Mouse (Mus musculus) lung, embryonic 16.5 days (tissue): ENCODE results near the gene Lhcgr. TPM values are rescaled to one million over a fixed set of nuclear protein-coding genes. Genes with fewer than 3 reads are reported as not detected.
A peak's percentile ranks its signal among the peaks of the same experiment; 100 is the strongest.

ENCODE experiments used
- ATAC-seq: fragments of 200-750 bp; cut with Nextera tagmentation; 2 replicates; pipeline ENCODE4 v1.8.0; 2017; ENCODE audit warnings: low read depth, mild to moderate bottlenecking, moderate library complexity
- H3K27ac ChIP-seq: fragments of 300-500 bp; sonication (generic); 2 replicates; pipeline ENCODE4 v1.5.1; 2014; ENCODE audit warnings: mild to moderate bottlenecking, control low read depth, low read length
- H3K27me3 ChIP-seq: fragments of 300-500 bp; sonication (generic); 2 replicates; pipeline ENCODE4 v1.6.1; 2014; ENCODE audit warnings: low read depth, low read length, mixed read lengths; ENCODE audit not compliant: control insufficient read depth, insufficient read depth
- H3K36me3 ChIP-seq: fragments of 300-500 bp; sonication (generic); 2 replicates; pipeline ENCODE4 v1.6.1; 2014; ENCODE audit warnings: low read length; ENCODE audit not compliant: control insufficient read depth, insufficient read depth
- H3K4me1 ChIP-seq: fragments of 300-500 bp; sonication (generic); replicated peaks from 2 replicates; pipeline ENCODE4 v1.6.1; 2014; ENCODE audit warnings: low read length, mixed read lengths; ENCODE audit not compliant: control insufficient read depth, insufficient read depth
- H3K4me2 ChIP-seq: fragments of 300-500 bp; sonication (generic); 2 replicates; pipeline ENCODE4 v1.6.1; 2014; ENCODE audit warnings: low read depth, low read length, control low read depth
- H3K4me3 ChIP-seq: fragments of 300-500 bp; sonication (generic); 2 replicates; pipeline ENCODE4 v1.5.1; 2014; ENCODE audit warnings: mild to moderate bottlenecking, low read length, control low read depth
- H3K9ac ChIP-seq: fragments of 300-500 bp; sonication (generic); 2 replicates; pipeline ENCODE4 v1.6.1; 2014; ENCODE audit warnings: low read length, control low read depth
- H3K9me3 ChIP-seq: fragments of 300-500 bp; sonication (generic); 2 replicates; pipeline ENCODE4 v1.6.1; 2016; ENCODE audit warnings: low read length; ENCODE audit not compliant: control insufficient read depth
- WGBS: fragments of 180-500 bp; shearing (Covaris S2); extraction: QIAGEN DNeasy Blood & Tissue Kit; methylation state at CpG from one replicate; pipeline ENCODE4 v1.1.7; 2014; 5-methylcytosine and 5-hydroxymethylcytosine counted together
- polyA plus RNA-seq: library from polyadenylated mRNA; unstranded; fragments of >200 nt; fragmentation: Nextera tagmentation; extraction: Ambion mirVana; gene quantifications from 2 replicates; pipeline ENCODE4 v1.2.1, GENCODE M21; 2015

The Lhcgr gene
- polyA plus RNA-seq, 1 experiment from 2014 or later: 0.38 TPM

DNA sequence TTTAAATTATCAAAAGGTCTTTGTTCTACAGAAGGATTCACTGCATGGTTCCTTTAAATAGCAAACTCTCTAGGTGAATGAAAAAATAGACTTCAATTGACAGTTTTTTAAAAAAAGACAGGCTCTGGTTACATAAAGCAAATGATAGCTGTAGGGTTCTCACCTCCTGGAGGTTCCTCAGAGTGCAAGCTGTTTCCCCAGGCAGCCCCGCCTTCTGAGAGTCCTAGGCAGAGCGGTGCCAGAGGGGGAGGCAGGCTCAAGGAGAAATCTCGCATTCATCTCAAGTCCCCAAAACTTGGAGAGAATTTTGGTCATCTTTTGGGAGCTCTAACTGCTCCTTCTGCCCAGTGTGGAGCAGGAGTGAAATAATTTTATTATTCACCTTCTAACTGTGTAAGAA lies 12.6 kb downstream of the Lhcgr start:
- no peaks in the 10 kb centered on the region for H3K4me1 ChIP-seq
- no peak overlapping the region for H3K27ac ChIP-seq
- ATAC-seq: no peak
- H3K4me2 ChIP-seq: no peak overlapping the region
- H3K27me3 ChIP-seq: no peaks in the 10 kb centered on the region
- H3K36me3 ChIP-seq: no peaks in the 10 kb centered on the region
- no peak overlapping the region for H3K4me3 ChIP-seq
- no peaks in the 10 kb centered on the region for H3K9me3 ChIP-seq
- 29% methylated on average over 3 of the region's 3 CpGs for WGBS
- H3K9ac ChIP-seq: no peak overlapping the region

- no peak for ATAC-seq
- no peak overlapping the region for H3K9ac ChIP-seq
These were observed 17.7 kb downstream of the Lhcgr start for GRCm38 (mm10) chr17:88774103-88774526.

DNA sequence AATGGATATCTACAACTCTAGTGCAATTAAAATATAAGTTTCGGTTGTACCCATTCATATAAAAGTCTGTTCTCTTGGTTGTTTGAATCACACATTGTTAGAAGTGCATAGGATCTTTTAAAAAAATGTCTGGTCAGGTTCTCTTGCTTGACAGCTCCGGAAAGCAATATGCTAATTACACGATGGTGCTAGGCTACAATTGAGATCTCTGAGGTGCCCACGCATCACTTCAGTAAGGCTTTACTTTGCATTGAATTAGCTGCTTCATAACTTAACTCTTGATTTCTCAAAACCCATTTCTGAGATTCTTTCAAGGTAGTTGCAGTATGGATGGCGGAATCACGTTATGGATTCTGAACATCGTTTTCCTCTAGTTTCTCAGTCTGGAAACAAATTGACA lies 21.7 kb downstream of the Lhcgr start:
- Histone ChIP-seq H3K4me1 (no peaks in the 10 kb centered on the region), H3K9ac (no peak overlapping the region), H3K4me2 (no peak overlapping the region), H3K36me3 (no peaks in the 10 kb centered on the region), H3K27me3 (no peaks in the 10 kb centered on the region), H3K27ac (no peak overlapping the region), H3K4me3 (no peak overlapping the region), H3K9me3 (no peaks in the 10 kb centered on the region)
- 83% methylated on average over 7 of the region's 7 CpGs for WGBS
- no peak for ATAC-seq

More at GRCm38 (mm10) chr17:88774103-88774526, 17.7 kb downstream of the Lhcgr start:
- Histone ChIP-seq H3K4me1 (no peaks in the 10 kb centered on the region), H3K9me3 (no peaks in the 10 kb centered on the region), H3K4me3 (no peak overlapping the region), H3K4me2 (no peak overlapping the region), H3K27ac (no peak overlapping the region), H3K36me3 (no peaks in the 10 kb centered on the region), H3K27me3 (no peaks in the 10 kb centered on the region)
- WGBS: 22% methylated on average over 9 of the region's 9 CpGs

- Histone ChIP-seq H3K4me2 (no peak overlapping the region), H3K27me3 (no peaks in the 10 kb centered on the region), H3K9me3 (no peaks in the 10 kb centered on the region), H3K4me1 (no peaks in the 10 kb centered on the region), H3K36me3 (no peaks in the 10 kb centered on the region), H3K27ac (no peak overlapping the region), H3K4me3 (no peak overlapping the region), H3K9ac (no peak overlapping the region)
- WGBS: 52% methylated on average over 2 of the region's 2 CpGs
- peak; percentile 28; the same call in 1 of the 2 replicates for ATAC-seq
These were observed 22.4 kb downstream of the Lhcgr start for GRCm38 (mm10) chr17:88769283-88769859.

- H3K27ac ChIP-seq: no peak overlapping the region
- H3K9me3 ChIP-seq: no peaks in the 10 kb centered on the region
- H3K4me2 ChIP-seq: no peak overlapping the region
- 82% methylated on average over 6 of the region's 6 CpGs for WGBS
- no peaks in the 10 kb centered on the region for H3K36me3 ChIP-seq
- no peak overlapping the region for H3K4me3 ChIP-seq
- no peak overlapping the region for H3K9ac ChIP-seq
- no peaks in the 10 kb centered on the region for H3K4me1 ChIP-seq
- no peak for ATAC-seq
- no peaks in the 10 kb centered on the region for H3K27me3 ChIP-seq
These were observed 24.9 kb downstream of the Lhcgr start for GRCm38 (mm10) chr17:88766857-88767256.

DNA sequence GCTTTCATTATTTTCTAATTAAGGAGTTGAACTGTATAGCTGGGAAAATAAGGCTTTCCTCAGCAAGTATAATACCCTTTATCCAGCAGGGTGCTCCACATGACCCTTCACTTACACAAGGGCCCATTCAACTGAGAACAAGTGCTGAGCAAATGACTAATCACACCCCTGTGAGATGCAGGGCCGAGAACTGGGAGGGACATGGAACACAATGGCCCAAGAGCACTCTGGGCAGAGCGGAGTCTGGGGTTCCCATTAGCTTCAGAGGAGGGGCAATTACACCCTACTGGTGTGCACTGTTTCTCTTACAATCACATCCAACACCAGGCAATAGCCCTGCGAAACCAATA lies 27.7 kb downstream of the Lhcgr start:
- no peaks in the 10 kb centered on the region for H3K9me3 ChIP-seq
- 47% methylated on average over 3 of the region's 3 CpGs for WGBS

GRCm38 (mm10) chr17:88763396-88764135 lies 28.2 kb downstream of the Lhcgr start:
- H3K4me2 ChIP-seq: no peak overlapping the region
- ATAC-seq: no peak
- H3K4me3 ChIP-seq: no peak overlapping the region
- no peaks in the 10 kb centered on the region for H3K27me3 ChIP-seq
- H3K9me3 ChIP-seq: no peaks in the 10 kb centered on the region
- H3K36me3 ChIP-seq: no peaks in the 10 kb centered on the region
- H3K27ac ChIP-seq: no peak overlapping the region
- 48% methylated on average over 5 of the region's 5 CpGs for WGBS
- H3K4me1 ChIP-seq: no peaks in the 10 kb centered on the region
- no peak overlapping the region for H3K9ac ChIP-seq

More for the DNA sequence above, 27.7 kb downstream of the Lhcgr start:
- Histone ChIP-seq H3K9ac (no peak overlapping the region), H3K27me3 (no peaks in the 10 kb centered on the region), H3K36me3 (no peaks in the 10 kb centered on the region), H3K27ac (no peak overlapping the region), H3K4me2 (no peak overlapping the region), H3K4me3 (no peak overlapping the region), H3K4me1 (no peaks in the 10 kb centered on the region)
- peak; percentile 76 for ATAC-seq

GRCm38 (mm10) chr17:88758003-88758437 lies 33.8 kb downstream of the Lhcgr start:
- H3K9ac ChIP-seq: no peak overlapping the region

DNA sequence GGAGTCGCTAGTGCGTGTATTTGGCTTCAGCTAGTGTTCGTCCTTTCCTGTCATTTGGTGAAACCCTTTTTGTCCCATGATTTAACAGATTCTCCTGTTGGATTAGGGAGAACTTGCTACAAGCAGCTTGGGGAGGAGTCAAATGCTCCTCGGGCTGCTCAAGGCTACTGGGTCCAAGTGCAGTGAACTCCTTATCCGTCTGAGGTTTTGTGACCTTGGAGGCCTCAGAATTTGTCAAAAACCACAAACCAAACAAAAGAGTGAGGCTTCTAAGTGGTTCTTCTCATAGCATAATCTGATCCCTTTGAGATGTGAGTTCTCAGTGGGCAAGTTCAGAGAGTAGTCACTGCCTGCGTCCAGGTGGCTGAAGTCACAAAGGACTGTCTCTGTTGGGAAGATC lies 36.0 kb downstream of the Lhcgr start:
- H3K4me2 ChIP-seq: no peak overlapping the region
- no peak for ATAC-seq
- 53% methylated on average over 6 of the region's 6 CpGs for WGBS
- H3K27me3 ChIP-seq: no peaks in the 10 kb centered on the region
- H3K27ac ChIP-seq: no peak overlapping the region
- no peaks in the 10 kb centered on the region for H3K36me3 ChIP-seq
- H3K4me3 ChIP-seq: no peak overlapping the region
- H3K9me3 ChIP-seq: no peaks in the 10 kb centered on the region
- H3K9ac ChIP-seq: no peak overlapping the region
- no peaks in the 10 kb centered on the region for H3K4me1 ChIP-seq

More at GRCm38 (mm10) chr17:88758003-88758437, 33.8 kb downstream of the Lhcgr start:
- H3K4me2 ChIP-seq: no peak overlapping the region
- 12% methylated on average over 9 of the region's 9 CpGs for WGBS
- no peak overlapping the region for H3K27ac ChIP-seq
- H3K27me3 ChIP-seq: no peaks in the 10 kb centered on the region
- no peak overlapping the region for H3K4me3 ChIP-seq
- no peaks in the 10 kb centered on the region for H3K4me1 ChIP-seq
- ATAC-seq: no peak
- H3K9me3 ChIP-seq: no peaks in the 10 kb centered on the region
- no peaks in the 10 kb centered on the region for H3K36me3 ChIP-seq
